Mouse (Mus musculus): Measurements from ENCODE around the gene 4933425L06Rik. TPM values are rescaled to one million over a fixed set of nuclear protein-coding genes. Genes with fewer than 3 reads are reported as not detected.

The 4933425L06Rik gene
- polyA plus RNA-seq (2012; ENCODE audit: low replicate concordance), result not detected in 2 replicates

DNA sequence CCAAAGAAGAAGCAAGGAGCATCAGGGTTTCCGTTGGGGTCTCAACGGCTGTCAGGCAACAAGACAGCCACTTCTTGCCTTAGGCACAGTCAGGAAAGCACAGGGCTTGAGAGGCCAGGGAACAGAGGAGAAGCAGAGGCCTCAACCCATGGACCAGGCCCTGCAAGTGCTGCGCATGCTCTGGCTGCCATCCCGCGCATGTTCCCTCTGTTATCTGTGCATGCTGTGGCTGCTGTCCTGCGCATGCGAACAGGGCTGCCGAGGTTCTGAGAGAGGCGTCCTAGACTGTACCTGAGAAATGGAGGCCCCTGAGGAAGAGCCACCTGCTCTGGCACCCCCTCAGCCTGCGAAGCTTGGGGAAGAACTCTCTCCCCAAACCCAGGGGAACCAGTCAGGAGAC, at the start of gene 4933425L06Rik:
4933425L06Rik (plus strand) TSS at position 261 of the 400 bp plus-strand sequence.

DNA sequence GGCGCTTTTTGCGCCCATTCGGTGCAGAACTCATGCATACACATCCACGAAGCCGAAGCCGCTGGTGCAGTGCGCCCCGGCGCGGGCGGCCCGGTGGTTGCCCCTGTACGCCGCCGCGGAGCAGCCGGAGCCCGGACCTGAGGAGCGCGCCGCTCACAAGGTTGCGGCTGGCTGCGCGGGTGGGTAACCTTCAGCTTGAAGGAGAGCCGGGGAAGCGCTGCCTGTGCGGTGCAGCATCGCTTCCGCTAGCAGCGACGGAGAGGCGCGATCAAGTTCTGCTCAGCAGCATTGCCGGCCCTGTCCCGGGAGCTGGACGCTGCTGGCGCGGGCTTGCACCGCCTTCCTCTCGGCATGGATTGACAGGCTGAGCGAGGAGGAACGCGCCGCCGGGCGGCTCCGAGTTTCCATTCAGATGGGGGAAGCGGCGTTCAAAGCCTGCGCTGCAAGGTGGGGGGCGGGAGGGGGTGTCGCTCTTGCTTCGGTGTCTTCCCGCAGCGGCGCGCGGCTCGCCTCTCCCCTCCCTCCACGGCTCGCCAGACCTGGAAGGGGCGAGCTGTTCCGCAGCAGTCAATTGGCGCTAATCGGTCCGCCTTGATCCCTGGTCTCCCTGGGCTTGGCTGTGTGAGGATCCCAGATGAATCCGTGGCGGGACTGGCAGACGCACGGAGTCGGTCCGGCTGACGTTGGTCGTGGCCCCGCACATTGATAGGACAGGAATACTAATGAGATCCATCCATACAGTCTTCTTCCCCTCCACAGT, 27.6 kb upstream of the 4933425L06Rik start, which contains the start of gene Rgs7bp:
Rgs7bp (minus strand) TSS at position 750 of the 760 bp plus-strand sequence.

Other genes starting within 250 kb of the 4933425L06Rik start
- not detected in 2 replicates for gene Shisal2b, start 218.2 kb upstream of the 4933425L06Rik start, polyA plus RNA-seq (2012; ENCODE audit: low replicate concordance)
- 0.18 and 0.42 TPM in 2 replicates for gene Rgs7bp, start 27.2 kb upstream of the 4933425L06Rik start, polyA plus RNA-seq (2012; ENCODE audit: low replicate concordance)
- 0.46 and 0.81 TPM in 2 replicates for gene Rnf180, start 212.7 kb downstream of the 4933425L06Rik start, polyA plus RNA-seq (2012; ENCODE audit: low replicate concordance)

Measured in hematopoietic multipotent progenitor cell, adult 10-12 weeks (in vitro differentiated cells).